Mouse (Mus musculus) E14TG2a.4 (cell line): ENCODE results near the gene Dop1a.

Experiments used
- H3K27me3 ChIP-seq: 2 replicates; pipeline ENCODE4 v1.6.1; 2014; ENCODE audit warnings: low read length, control low read depth; ENCODE audit not compliant: insufficient read depth
- H3K36me3 ChIP-seq: 2 replicates; pipeline ENCODE4 v1.6.1; 2014; ENCODE audit warnings: low read length, control low read depth; ENCODE audit not compliant: insufficient read depth
- H3K4me1 ChIP-seq: replicated peaks from 2 replicates; pipeline ENCODE4 v1.6.1; 2014; ENCODE audit warnings: low read depth, low read length, control low read depth
- H3K4me3 ChIP-seq: replicated peaks from 2 replicates; pipeline ENCODE4 v1.5.1; 2014; ENCODE audit warnings: mild to moderate bottlenecking, low read length
- H3K9me3 ChIP-seq: 2 replicates; pipeline ENCODE4 v1.6.1; 2014; ENCODE audit warnings: low read length, control low read depth
- CTCF ChIP-seq: conservative IDR thresholded peaks from 2 replicates; pipeline ENCODE4 v1.5.1; 2014; ENCODE audit warnings: low read length
- NANOG ChIP-seq: IDR thresholded peaks from 2 replicates; pipeline ENCODE4 v1.6.1; 2014; ENCODE audit warnings: borderline replicate concordance, low read length, mixed read lengths
- POU5F1 ChIP-seq: IDR thresholded peaks from 2 replicates; pipeline ENCODE4 v1.6.1; 2014; ENCODE audit warnings: low read length, borderline replicate concordance

The Dop1a gene

DNA sequence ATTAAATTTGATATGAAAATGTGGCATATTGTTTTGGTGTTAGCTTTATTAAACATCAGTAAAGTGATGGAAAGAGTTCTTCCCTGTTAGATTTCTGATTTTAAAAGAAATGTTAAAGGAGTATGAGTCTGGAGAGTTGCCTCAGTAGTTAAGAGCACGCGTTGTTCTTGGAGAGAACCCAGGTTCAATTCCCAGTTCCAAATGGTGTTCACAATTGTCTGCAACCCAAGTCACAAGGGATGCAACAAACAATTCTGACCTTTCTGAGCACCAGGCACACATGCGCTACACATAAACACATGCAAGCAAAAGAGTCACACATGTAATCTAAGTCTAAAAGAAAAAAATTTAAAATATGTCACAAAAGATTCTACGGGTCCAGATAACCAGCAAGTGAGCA lies 47.8 kb downstream of the Dop1a start:
- no peaks in the 10 kb centered on the region for H3K9me3 ChIP-seq
- H3K36me3 ChIP-seq: peaks cover 20% of the 10 kb centered on the region
- no peaks in the 10 kb centered on the region for H3K27me3 ChIP-seq
- TF ChIP-seq NANOG: no peak
- TF ChIP-seq CTCF: no peak
- TF ChIP-seq POU5F1: no peak
- H3K4me1 ChIP-seq: no peaks in the 10 kb centered on the region
- H3K4me3 ChIP-seq: no peak overlapping the region

GRCm38 (mm10) chr9:86522335-86522734 lies 55.4 kb downstream of the Dop1a start:
- Histone ChIP-seq H3K36me3 (peaks cover 29% of the 10 kb centered on the region), H3K4me1 (no peaks in the 10 kb centered on the region), H3K27me3 (no peaks in the 10 kb centered on the region), H3K4me3 (no peak overlapping the region), H3K9me3 (no peaks in the 10 kb centered on the region)
- TF ChIP-seq NANOG (no peak), POU5F1 (no peak), CTCF (no peak)

- H3K4me1 ChIP-seq: no peaks in the 10 kb centered on the region
- no peaks in the 10 kb centered on the region for H3K9me3 ChIP-seq
- H3K4me3 ChIP-seq: no peak overlapping the region
- no peaks in the 10 kb centered on the region for H3K27me3 ChIP-seq
- TF ChIP-seq POU5F1 (no peak), CTCF (no peak), NANOG (no peak)
- H3K36me3 ChIP-seq: peaks cover 22% of the 10 kb centered on the region
Measured at GRCm38 (mm10) chr9:86525600-86525999, 58.6 kb downstream of the Dop1a start.

GRCm38 (mm10) chr9:86534071-86534470 lies 67.1 kb downstream of the Dop1a start:
- H3K4me1 ChIP-seq: no peaks in the 10 kb centered on the region
- H3K9me3 ChIP-seq: no peaks in the 10 kb centered on the region
- H3K36me3 ChIP-seq: peaks cover 3% of the 10 kb centered on the region; the same call in 1 of the 2 replicates
- no peaks in the 10 kb centered on the region for H3K27me3 ChIP-seq
- TF ChIP-seq POU5F1: no peak
- TF ChIP-seq CTCF: no peak
- TF ChIP-seq NANOG: no peak
- H3K4me3 ChIP-seq: no peak overlapping the region

GRCm38 (mm10) chr9:86543451-86543850 lies 76.5 kb downstream of the Dop1a start:
- Histone ChIP-seq H3K27me3 (no peaks in the 10 kb centered on the region), H3K4me3 (no peak overlapping the region), H3K9me3 (no peaks in the 10 kb centered on the region), H3K4me1 (no peaks in the 10 kb centered on the region), H3K36me3 (peaks cover 33% of the 10 kb centered on the region)
- no peak for TF ChIP-seq CTCF
- no peak for TF ChIP-seq POU5F1
- no peak for TF ChIP-seq NANOG

GRCm38 (mm10) chr9:86544559-86544958 lies 77.6 kb downstream of the Dop1a start:
- Histone ChIP-seq H3K36me3 (peaks cover 43% of the 10 kb centered on the region), H3K9me3 (no peaks in the 10 kb centered on the region), H3K4me3 (no peak overlapping the region), H3K4me1 (no peaks in the 10 kb centered on the region), H3K27me3 (no peaks in the 10 kb centered on the region)
- TF ChIP-seq NANOG (no peak), CTCF (no peak), POU5F1 (no peak)

DNA sequence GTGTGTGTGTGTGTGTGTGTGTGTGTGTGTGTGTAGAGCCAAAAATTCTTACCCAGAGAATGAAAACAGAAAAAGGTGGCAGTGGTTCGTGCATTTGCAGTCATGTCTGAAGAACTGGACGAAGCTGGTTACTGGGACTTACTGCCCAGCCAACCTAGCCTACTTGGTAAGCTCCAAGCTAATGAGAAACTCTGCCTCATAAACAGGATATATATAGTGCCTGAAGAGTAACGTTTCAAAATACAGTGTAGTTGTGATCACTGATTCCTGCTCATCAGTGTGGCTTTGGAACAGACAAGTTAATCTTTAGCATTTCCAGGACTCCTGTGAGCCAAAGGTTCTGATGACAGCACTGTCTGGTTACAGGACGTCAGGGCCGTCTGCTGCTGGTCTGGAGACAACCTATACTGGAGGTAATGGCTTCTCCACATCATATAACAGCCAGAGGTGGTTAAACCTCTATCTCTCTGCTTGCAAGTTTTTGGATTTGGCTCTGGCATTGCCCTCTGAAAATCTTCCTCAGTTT lies 82.7 kb downstream of the Dop1a start:
- Histone ChIP-seq H3K4me1 (no peaks in the 10 kb centered on the region), H3K36me3 (peaks cover 65% of the 10 kb centered on the region), H3K27me3 (no peaks in the 10 kb centered on the region), H3K4me3 (no peak overlapping the region), H3K9me3 (no peaks in the 10 kb centered on the region)
- TF ChIP-seq CTCF (no peak), POU5F1 (no peak), NANOG (no peak)

DNA sequence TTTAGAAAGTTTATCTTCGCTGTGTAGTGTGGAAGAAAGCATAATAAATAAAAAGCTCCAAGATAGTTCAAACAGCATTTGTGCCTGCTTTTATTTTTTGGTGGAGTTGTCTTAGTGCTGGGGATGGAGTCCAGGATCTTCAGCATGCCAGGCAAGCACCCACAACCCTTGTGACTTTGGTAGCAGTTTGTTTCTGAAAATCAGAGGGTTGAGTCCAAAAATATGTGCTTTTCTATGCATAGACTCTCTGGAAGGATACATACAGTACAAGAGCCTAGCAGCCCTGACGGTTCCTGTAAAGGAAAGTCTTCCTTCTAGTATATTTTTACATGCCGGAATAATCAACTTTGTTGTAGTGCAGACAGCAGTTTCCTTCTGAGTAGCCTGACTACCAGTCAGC lies 83.8 kb downstream of the Dop1a start:
- TF ChIP-seq CTCF (no peak), NANOG (no peak), POU5F1 (no peak)
- Histone ChIP-seq H3K27me3 (no peaks in the 10 kb centered on the region), H3K9me3 (no peaks in the 10 kb centered on the region), H3K36me3 (peaks cover 70% of the 10 kb centered on the region), H3K4me3 (no peak overlapping the region), H3K4me1 (no peaks in the 10 kb centered on the region)

- Histone ChIP-seq H3K27me3 (no peaks in the 10 kb centered on the region), H3K4me3 (no peak overlapping the region), H3K9me3 (no peaks in the 10 kb centered on the region), H3K36me3 (peaks cover 88% of the 10 kb centered on the region), H3K4me1 (no peaks in the 10 kb centered on the region)
- TF ChIP-seq POU5F1: no peak
- TF ChIP-seq CTCF: no peak
- no peak for TF ChIP-seq NANOG
Measured at GRCm38 (mm10) chr9:86553886-86554285, 86.9 kb downstream of the Dop1a start.
